Mouse (Mus musculus) liver, embryonic 16.5 days (tissue): ENCODE measurements around the gene Nfix. TPM values are rescaled to one million over a fixed set of nuclear protein-coding genes. Genes with fewer than 3 reads are reported as not detected.
A peak's percentile ranks its signal among the peaks of the same experiment; 100 is the strongest.

Experiments
- ATAC-seq: fragments of 200-750 bp; cut with Nextera tagmentation; 2 replicates; pipeline ENCODE4 v1.8.0; 2017; ENCODE audit warnings: low read depth, mild to moderate bottlenecking, moderate number of reproducible peaks, moderate library complexity
- H3K27ac ChIP-seq: fragments of 300-500 bp; sonication (generic); 2 replicates; pipeline ENCODE4 v1.5.1; 2014; ENCODE audit warnings: mild to moderate bottlenecking, low read length
- H3K27me3 ChIP-seq: fragments of 300-500 bp; sonication (generic); 2 replicates; pipeline ENCODE4 v1.6.1; 2014; ENCODE audit warnings: low read depth, low read length, mixed read lengths; ENCODE audit not compliant: control insufficient read depth, insufficient read depth
- H3K36me3 ChIP-seq: fragments of 300-500 bp; sonication (generic); 2 replicates; pipeline ENCODE4 v1.6.1; 2014; ENCODE audit warnings: mild to moderate bottlenecking; ENCODE audit not compliant: control insufficient read depth, insufficient read depth
- H3K4me1 ChIP-seq: fragments of 300-500 bp; sonication (generic); 2 replicates; pipeline ENCODE4 v1.6.1; 2014; ENCODE audit warnings: low read depth, low read length, mixed read lengths; ENCODE audit not compliant: control insufficient read depth
- H3K4me2 ChIP-seq: fragments of 300-500 bp; sonication (generic); 2 replicates; pipeline ENCODE4 v1.6.1; 2014; ENCODE audit warnings: low read depth, low read length, mixed read lengths
- H3K4me3 ChIP-seq: fragments of 300-500 bp; sonication (generic); 2 replicates; pipeline ENCODE4 v1.5.1; 2014; ENCODE audit warnings: low read depth, mild to moderate bottlenecking, low read length
- H3K9ac ChIP-seq: fragments of 300-500 bp; sonication (generic); 2 replicates; pipeline ENCODE4 v1.6.1; 2014; ENCODE audit warnings: low read depth, low read length
- H3K9me3 ChIP-seq: fragments of 300-500 bp; sonication (generic); replicated peaks from 2 replicates; pipeline ENCODE4 v1.6.1; 2016; ENCODE audit warnings: low read length; ENCODE audit not compliant: control insufficient read depth
- WGBS: fragments of 180-500 bp; shearing (Covaris S2); extraction: QIAGEN DNeasy Blood & Tissue Kit; methylation state at CpG from one replicate; pipeline ENCODE4 v1.1.7; 2014; ENCODE audit not compliant: insufficient replicate concordance; 5-methylcytosine and 5-hydroxymethylcytosine counted together
- polyA plus RNA-seq: library from polyadenylated mRNA; unstranded; fragments of >200 nt; fragmentation: Nextera tagmentation; extraction: Ambion mirVana; gene quantifications from 2 replicates; pipeline ENCODE4 v1.2.1, GENCODE M21; 2015

The Nfix gene
- polyA plus RNA-seq, 1 experiment from 2014 or later = 2.0 TPM

GRCm38 (mm10) chr8:84708071-84708541 is 92.0 kb downstream of the Nfix start:
- peaks cover 62% of the 10 kb centered on the region for H3K4me1 ChIP-seq
- no peak for ATAC-seq
- H3K9me3 ChIP-seq = no peaks in the 10 kb centered on the region
- H3K27me3 ChIP-seq = peaks cover 29% of the 10 kb centered on the region
- H3K27ac ChIP-seq = peak overlapping the region; percentile 59
- H3K4me3 ChIP-seq = peak overlapping the region; percentile 55
- peaks cover 12% of the 10 kb centered on the region for H3K36me3 ChIP-seq
- peak overlapping the region; percentile 63 for H3K9ac ChIP-seq
- 15% methylated on average over 15 of the region's 15 CpGs for WGBS
- H3K4me2 ChIP-seq = peak overlapping the region; percentile 93

- ATAC-seq = peak; percentile 40
These were observed 92.8 kb downstream of the Nfix start for GRCm38 (mm10) chr8:84707267-84707883.

GRCm38 (mm10) chr8:84706610-84707266 is 93.4 kb downstream of the Nfix start:
- H3K27ac ChIP-seq = peak overlapping the region; percentile 59
- WGBS = under 1% methylated on average over 45 of the region's 45 CpGs
- peak overlapping the region; percentile 93 for H3K4me2 ChIP-seq
- no peaks in the 10 kb centered on the region for H3K9me3 ChIP-seq
- H3K4me1 ChIP-seq = peaks cover 56% of the 10 kb centered on the region
- peak overlapping the region; percentile 63 for H3K9ac ChIP-seq
- H3K27me3 ChIP-seq = peaks cover 29% of the 10 kb centered on the region
- peaks cover 17% of the 10 kb centered on the region for H3K36me3 ChIP-seq
- ATAC-seq = peak; percentile 7; the same call in 1 of the 2 replicates
- peak overlapping the region; percentile 55 for H3K4me3 ChIP-seq

More at GRCm38 (mm10) chr8:84707267-84707883, 92.8 kb downstream of the Nfix start:
- Histone ChIP-seq H3K27ac (peak overlapping the region; percentile 59), H3K4me2 (peak overlapping the region; percentile 93), H3K4me3 (peak overlapping the region; percentile 55), H3K36me3 (peaks cover 17% of the 10 kb centered on the region), H3K27me3 (peaks cover 29% of the 10 kb centered on the region), H3K4me1 (peaks cover 57% of the 10 kb centered on the region), H3K9me3 (no peaks in the 10 kb centered on the region), H3K9ac (peak overlapping the region; percentile 63)
- 2% methylated on average over 22 of the region's 22 CpGs for WGBS

- WGBS = 2% methylated on average over 12 of the region's 12 CpGs
- H3K4me1 ChIP-seq = peaks cover 60% of the 10 kb centered on the region
These were observed 94.2 kb downstream of the Nfix start for GRCm38 (mm10) chr8:84705960-84706359.

GRCm38 (mm10) chr8:84704867-84705831 is 95.0 kb downstream of the Nfix start:
- peaks cover 17% of the 10 kb centered on the region for H3K36me3 ChIP-seq
- under 1% methylated on average over 61 of the region's 61 CpGs for WGBS
- H3K9me3 ChIP-seq = no peaks in the 10 kb centered on the region
- peaks cover 68% of the 10 kb centered on the region for H3K4me1 ChIP-seq
- H3K9ac ChIP-seq = peak overlapping the region; percentile 83
- peak overlapping the region; percentile 93 for H3K4me2 ChIP-seq
- peaks cover 29% of the 10 kb centered on the region for H3K27me3 ChIP-seq
- H3K27ac ChIP-seq = peak overlapping the region; percentile 98
- no peak for ATAC-seq
- peak overlapping the region; percentile 71 for H3K4me3 ChIP-seq

More at GRCm38 (mm10) chr8:84705960-84706359, 94.2 kb downstream of the Nfix start:
- peak overlapping the region; percentile 93 for H3K4me2 ChIP-seq
- H3K9me3 ChIP-seq = no peaks in the 10 kb centered on the region
- H3K36me3 ChIP-seq = peaks cover 17% of the 10 kb centered on the region
- peaks cover 29% of the 10 kb centered on the region for H3K27me3 ChIP-seq
- H3K27ac ChIP-seq = peak overlapping the region; percentile 98
- no peak for ATAC-seq
- H3K4me3 ChIP-seq = peak overlapping the region; percentile 71
- H3K9ac ChIP-seq = peak overlapping the region; percentile 83

- 1% methylated on average over 16 of the region's 16 CpGs for WGBS
- Histone ChIP-seq H3K4me1 (peaks cover 75% of the 10 kb centered on the region), H3K27me3 (peaks cover 29% of the 10 kb centered on the region)
These were observed 95.8 kb downstream of the Nfix start for GRCm38 (mm10) chr8:84704356-84704755.

GRCm38 (mm10) chr8:84703466-84704249 is 96.5 kb downstream of the Nfix start:
- peaks cover 20% of the 10 kb centered on the region for H3K36me3 ChIP-seq
- H3K4me2 ChIP-seq = peak overlapping the region; percentile 93
- peaks cover 75% of the 10 kb centered on the region for H3K4me1 ChIP-seq
- 3% methylated on average over 38 of the region's 38 CpGs for WGBS
- H3K4me3 ChIP-seq = peak overlapping the region; percentile 71
- ATAC-seq = no peak
- H3K9ac ChIP-seq = peak overlapping the region; percentile 83
- H3K9me3 ChIP-seq = no peaks in the 10 kb centered on the region
- peak overlapping the region; percentile 98 for H3K27ac ChIP-seq
- peaks cover 26% of the 10 kb centered on the region for H3K27me3 ChIP-seq

More at GRCm38 (mm10) chr8:84704356-84704755, 95.8 kb downstream of the Nfix start:
- H3K4me2 ChIP-seq = peak overlapping the region; percentile 93
- H3K27ac ChIP-seq = peak overlapping the region; percentile 98
- peak overlapping the region; percentile 71 for H3K4me3 ChIP-seq
- ATAC-seq = peak; percentile 12; the same call in 1 of the 2 replicates
- no peaks in the 10 kb centered on the region for H3K9me3 ChIP-seq
- H3K9ac ChIP-seq = peak overlapping the region; percentile 83
- H3K36me3 ChIP-seq = peaks cover 18% of the 10 kb centered on the region

GRCm38 (mm10) chr8:84702963-84703465 is 97.1 kb downstream of the Nfix start:
- Histone ChIP-seq H3K27ac (peak overlapping the region; percentile 98), H3K9ac (peak overlapping the region; percentile 83), H3K4me2 (peak overlapping the region; percentile 93), H3K9me3 (no peaks in the 10 kb centered on the region), H3K27me3 (peaks cover 22% of the 10 kb centered on the region), H3K4me3 (peak overlapping the region; percentile 71), H3K4me1 (peaks cover 72% of the 10 kb centered on the region), H3K36me3 (peaks cover 24% of the 10 kb centered on the region)
- WGBS = 17% methylated on average over 6 of the region's 6 CpGs
- no peak for ATAC-seq
